Mouse (Mus musculus): Measurements from ENCODE around the gene Capns2. TPM values are rescaled to one million over a fixed set of nuclear protein-coding genes. Genes with fewer than 3 reads are reported as not detected.

Capns2 gene
- polyA plus RNA-seq, 1 experiment from 2014 or later = 0.17 TPM

DNA sequence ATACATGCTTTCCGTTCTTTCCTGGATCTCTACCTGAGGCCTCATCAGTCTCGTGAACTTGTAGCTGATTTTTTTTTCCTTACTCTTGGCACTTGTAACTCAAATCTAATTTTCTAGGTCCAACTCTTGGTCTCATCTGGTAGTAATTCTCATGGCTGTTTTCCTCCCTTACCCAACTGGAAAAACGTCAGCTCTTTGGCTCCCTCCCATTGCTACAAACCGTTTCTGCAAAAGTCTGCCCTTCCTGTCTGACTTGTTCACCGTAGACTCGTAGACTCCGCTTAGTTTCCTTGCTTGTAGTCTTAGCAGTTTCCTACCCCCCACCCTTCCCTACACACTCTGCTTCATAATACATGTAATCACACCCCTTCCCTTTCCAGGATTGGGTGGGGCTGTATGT, 12.2 kb downstream of the Capns2 start:
- Histone ChIP-seq H3K4me2 (replicated peaks) (no peak overlapping the region), H3K4me1 (no peaks in the 10 kb centered on the region), H3K36me3 (no peaks in the 10 kb centered on the region), H3K9ac (replicated peaks) (no peak overlapping the region), H3K4me3 (no peak overlapping the region), H3K27ac (replicated peaks) (no peak overlapping the region), H3K27me3 (no peaks in the 10 kb centered on the region), H3K9me3 (no peaks in the 10 kb centered on the region)
- WGBS = 92% methylated on average over 7 of the region's 7 CpGs
- ATAC-seq (replicated peaks) = no peak

DNA sequence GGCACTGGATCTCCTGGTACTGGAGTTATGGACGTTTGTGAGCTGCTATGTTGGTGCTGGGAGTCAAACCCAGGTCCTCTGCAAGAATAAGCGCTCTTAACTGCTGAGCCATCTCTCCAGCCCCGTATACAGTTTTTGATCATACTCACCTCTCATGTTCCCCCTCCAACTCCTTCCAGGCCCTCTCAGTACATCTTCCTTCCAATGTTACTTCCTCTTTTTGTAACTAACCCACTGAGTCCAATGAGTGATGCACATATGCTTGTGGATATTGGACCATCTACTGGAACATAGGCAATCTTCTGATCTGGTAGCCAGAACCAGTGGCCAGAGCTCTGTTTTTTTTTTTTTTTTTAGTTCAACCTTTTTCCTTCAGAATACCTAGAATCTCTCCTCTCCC, 14.9 kb downstream of the Capns2 start:
- WGBS = 84% methylated on average over 3 of the region's 3 CpGs
- ATAC-seq (replicated peaks) = no peak
- Histone ChIP-seq H3K36me3 (no peaks in the 10 kb centered on the region), H3K27ac (replicated peaks) (no peak overlapping the region), H3K4me3 (no peak overlapping the region), H3K9me3 (no peaks in the 10 kb centered on the region), H3K4me2 (replicated peaks) (no peak overlapping the region), H3K4me1 (no peaks in the 10 kb centered on the region), H3K27me3 (no peaks in the 10 kb centered on the region), H3K9ac (replicated peaks) (no peak overlapping the region)

DNA sequence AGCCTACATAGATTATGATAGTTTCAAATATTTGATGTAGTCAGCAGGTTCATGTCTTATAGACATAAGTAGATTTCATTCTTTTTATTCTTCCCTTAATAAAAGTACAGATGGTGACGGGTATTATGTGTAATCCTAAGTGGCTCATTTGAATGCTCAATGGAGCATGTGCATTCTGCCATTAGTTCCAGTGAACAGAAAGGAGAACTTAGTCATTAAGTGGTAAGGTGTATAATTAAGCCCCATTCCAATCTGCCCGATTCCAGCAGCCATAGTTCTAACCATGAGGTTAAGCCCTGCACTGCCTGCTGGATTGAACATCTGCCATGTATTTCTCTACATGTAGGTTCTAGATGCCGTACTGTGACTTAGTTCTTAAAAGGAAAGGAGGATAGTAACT, 20.6 kb downstream of the Capns2 start:
- H3K27ac ChIP-seq (replicated peaks) = no peak overlapping the region
- no peak overlapping the region for H3K4me2 ChIP-seq (replicated peaks)
- H3K4me1 ChIP-seq = no peaks in the 10 kb centered on the region
- H3K4me3 ChIP-seq = no peak overlapping the region
- H3K9ac ChIP-seq (replicated peaks) = no peak overlapping the region
- H3K9me3 ChIP-seq = no peaks in the 10 kb centered on the region
- H3K27me3 ChIP-seq = no peaks in the 10 kb centered on the region
- WGBS = 38% methylated on average over 3 of the region's 3 CpGs
- ATAC-seq (replicated peaks) = no peak
- no peaks in the 10 kb centered on the region for H3K36me3 ChIP-seq

DNA sequence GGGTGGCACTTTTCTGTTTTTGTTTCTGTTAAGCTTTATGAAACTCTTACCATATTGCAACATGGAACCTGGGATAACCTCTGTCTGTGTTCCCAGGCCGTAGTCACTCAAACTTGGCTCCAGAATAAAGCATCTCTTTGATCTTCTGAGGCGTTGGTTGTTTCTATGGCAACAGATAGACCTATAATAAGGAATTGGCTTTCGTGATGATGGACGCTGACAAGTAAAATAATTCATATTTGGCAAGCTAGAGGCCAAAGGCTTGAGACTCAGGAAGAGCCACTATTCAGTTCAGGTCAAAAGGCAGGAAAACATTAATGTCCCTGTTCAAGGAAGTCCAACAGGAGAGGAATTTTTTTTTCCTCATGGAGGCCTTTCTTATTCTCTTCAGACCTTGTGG, 27.8 kb downstream of the Capns2 start:
- Histone ChIP-seq H3K36me3 (no peaks in the 10 kb centered on the region), H3K27me3 (no peaks in the 10 kb centered on the region), H3K9ac (replicated peaks) (no peak overlapping the region), H3K4me3 (no peak overlapping the region), H3K4me2 (replicated peaks) (no peak overlapping the region), H3K4me1 (no peaks in the 10 kb centered on the region), H3K9me3 (no peaks in the 10 kb centered on the region), H3K27ac (replicated peaks) (no peak overlapping the region)
- WGBS = 80% methylated on average over 4 of the region's 4 CpGs
- ATAC-seq (replicated peaks) = no peak

DNA sequence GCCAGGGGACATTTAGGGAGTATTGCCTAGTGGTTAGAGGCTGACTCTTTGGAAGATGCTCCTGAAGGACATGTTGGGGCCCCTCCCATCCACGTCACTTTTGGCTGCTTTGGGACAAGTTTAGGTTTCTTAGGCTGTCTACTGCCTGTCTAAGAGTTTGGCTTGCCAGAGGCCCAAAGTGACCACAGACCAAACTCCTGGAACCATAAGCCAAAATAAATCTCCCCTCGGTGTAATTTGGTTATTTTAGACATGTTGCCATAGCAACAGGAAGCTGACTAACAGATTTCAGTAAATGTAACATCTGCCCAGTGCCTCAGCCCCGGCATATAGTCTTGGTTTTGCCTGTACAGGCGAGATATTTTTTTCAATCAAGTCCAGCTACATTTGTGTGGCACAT, 36.8 kb downstream of the Capns2 start:
- whole genome bisulfite sequencing = 84% methylated on average over 4 of the region's 4 CpGs
- no peaks in the 10 kb centered on the region for H3K27me3 ChIP-seq
- H3K9me3 ChIP-seq = no peaks in the 10 kb centered on the region
- ATAC-seq (replicated peaks) = no peak
- H3K4me2 ChIP-seq (replicated peaks) = no peak overlapping the region
- H3K36me3 ChIP-seq = no peaks in the 10 kb centered on the region
- H3K27ac ChIP-seq (replicated peaks) = no peak overlapping the region
- no peak overlapping the region for H3K9ac ChIP-seq (replicated peaks)
- H3K4me3 ChIP-seq = no peak overlapping the region
- no peaks in the 10 kb centered on the region for H3K4me1 ChIP-seq

GRCm38 (mm10) chr8:92949071-92949470, 47.9 kb downstream of the Capns2 start:
- Histone ChIP-seq H3K4me3 (no peak overlapping the region), H3K9ac (replicated peaks) (no peak overlapping the region), H3K4me2 (replicated peaks) (no peak overlapping the region), H3K9me3 (no peaks in the 10 kb centered on the region), H3K27me3 (no peaks in the 10 kb centered on the region), H3K36me3 (no peaks in the 10 kb centered on the region), H3K27ac (replicated peaks) (no peak overlapping the region), H3K4me1 (no peaks in the 10 kb centered on the region)
- 85% methylated on average over 4 of the region's 4 CpGs for WGBS
- no peak for ATAC-seq (replicated peaks)

DNA sequence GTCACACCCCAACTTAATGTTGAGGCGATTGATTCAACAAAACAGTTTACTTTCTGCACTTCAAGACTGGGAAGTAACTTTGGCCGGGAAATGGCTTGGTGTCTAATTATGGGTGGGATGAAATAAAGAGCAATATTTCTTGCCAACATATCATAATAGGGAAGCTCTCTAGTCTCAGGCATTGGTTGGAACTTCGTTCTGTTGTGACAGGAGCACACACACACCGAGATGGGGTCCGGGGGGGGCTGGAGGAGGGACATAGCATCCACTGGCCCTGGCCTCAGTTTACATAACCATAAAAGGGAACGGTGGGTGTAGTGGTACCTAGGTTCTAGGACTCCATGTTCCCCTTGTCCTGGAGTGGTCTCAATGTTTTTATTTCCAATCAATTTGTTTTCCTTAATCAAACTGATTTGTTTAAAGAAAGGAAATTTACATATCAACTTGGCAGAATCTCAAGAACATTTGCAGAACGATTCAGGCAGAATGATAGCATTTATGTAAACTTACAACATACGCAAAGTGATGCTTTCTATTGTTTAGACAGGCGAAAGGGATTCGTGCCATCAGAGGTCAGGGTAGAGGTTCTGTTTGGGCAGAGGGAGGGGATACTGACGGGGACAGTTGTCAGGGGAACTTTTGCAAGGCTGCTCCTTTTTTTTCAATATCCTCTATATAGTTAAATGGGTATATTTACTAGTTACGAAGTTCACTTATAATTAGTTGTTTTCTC, 49.6 kb downstream of the Capns2 start:
- Histone ChIP-seq H3K36me3 (no peaks in the 10 kb centered on the region), H3K27ac (replicated peaks) (no peak overlapping the region), H3K9ac (replicated peaks) (no peak overlapping the region), H3K9me3 (no peaks in the 10 kb centered on the region), H3K27me3 (no peaks in the 10 kb centered on the region), H3K4me3 (no peak overlapping the region), H3K4me1 (no peaks in the 10 kb centered on the region), H3K4me2 (replicated peaks) (no peak overlapping the region)
- ATAC-seq (replicated peaks) = no peak
- whole genome bisulfite sequencing = 69% methylated on average over 12 of the region's 12 CpGs

Small RNAs within 50 kb of the gene (microRNA-seq; reads per million reads assigned to microRNA genes)
- not detected for gene Gm22151

Other genes starting within 250 kb of the Capns2 start
- gene Irx6, start 227.1 kb upstream of the Capns2 start, polyA plus RNA-seq (2015; fragmentation: Nextera tagmentation; extraction: Ambion mirVana) = 0.26 TPM in 1 of 2 replicates, not detected in the other
- 11.5 and 12.2 TPM in 2 replicates for gene Mmp2, start 74.1 kb upstream of the Capns2 start, polyA plus RNA-seq (2015; fragmentation: Nextera tagmentation; extraction: Ambion mirVana)
- 4.0 and 7.7 TPM in 2 replicates for gene Lpcat2, start 46.1 kb upstream of the Capns2 start, polyA plus RNA-seq (2015; fragmentation: Nextera tagmentation; extraction: Ambion mirVana)
- 0.03 TPM in 1 of 2 replicates, not detected in the other for gene Slc6a2, start 58.7 kb downstream of the Capns2 start, polyA plus RNA-seq (2015; fragmentation: Nextera tagmentation; extraction: Ambion mirVana)
- gene Ces1a, start 146.8 kb downstream of the Capns2 start, polyA plus RNA-seq (2015; fragmentation: Nextera tagmentation; extraction: Ambion mirVana) = not detected in 2 replicates
- not detected in 2 replicates for gene Ces1b, start 178.6 kb downstream of the Capns2 start, polyA plus RNA-seq (2015; fragmentation: Nextera tagmentation; extraction: Ambion mirVana)
- not detected in 2 replicates for gene Ces1c, start 229.9 kb downstream of the Capns2 start, polyA plus RNA-seq (2015; fragmentation: Nextera tagmentation; extraction: Ambion mirVana)